Mouse (Mus musculus) liver, adult 2 months (tissue): ENCODE data around the gene Gm49325.

Source experiments
- CTCF ChIP-seq: fragments of 200-500 bp; IDR thresholded peaks from 2 replicates; pipeline ENCODE4 v1.5.1; 2011; ENCODE audit warnings: low read depth, low read length, control low read depth
- POLR2A ChIP-seq: fragments of 200-500 bp; IDR thresholded peaks from 2 replicates; pipeline ENCODE4 v1.6.1; 2011; ENCODE audit warnings: low read length, control low read depth; ENCODE audit not compliant: insufficient read depth; ENCODE audit errors: extremely low read depth

DNA sequence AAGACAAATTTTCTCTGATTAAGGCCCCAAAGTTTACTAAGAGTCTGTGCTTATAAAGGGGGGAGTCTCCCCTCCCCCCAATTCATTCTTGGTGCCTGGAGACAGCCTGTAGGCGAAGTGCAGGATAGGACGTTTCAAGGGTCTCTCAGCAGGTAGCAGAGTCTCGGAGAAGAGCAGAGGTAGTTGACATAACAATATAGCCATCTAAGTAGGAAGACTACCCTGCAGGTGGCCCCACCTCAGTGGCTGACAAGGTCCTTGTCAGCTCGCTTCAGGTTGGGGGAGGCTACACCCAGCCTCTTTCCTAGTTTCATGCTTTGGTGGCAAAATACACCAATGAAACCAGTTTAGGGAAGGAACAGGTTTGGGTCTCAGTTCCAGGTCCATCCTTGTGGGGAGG is 3.0 kb upstream of the Gm49325 start:
- no peak for TF ChIP-seq CTCF
- TF ChIP-seq POLR2A, result no peak
